Mouse (Mus musculus) common myeloid progenitor, adult 5-6 weeks (primary cell): ENCODE results near the gene Clip3. TPM values are rescaled to one million over a fixed set of nuclear protein-coding genes. Genes with fewer than 3 reads are reported as not detected.

Experiments
- ATAC-seq: replicated peaks from 2 replicates; pipeline ENCODE4 v1.8.0; 2016; ENCODE audit warnings: low read depth, mild to moderate bottlenecking, moderate TSS enrichment, inconsistent platforms; ENCODE audit not compliant: poor library complexity, severe bottlenecking
- total RNA-seq: library from RNA; stranded (forward); fragments of 200-1000, 187-1606 nt; gene quantifications from 2 replicates; pipeline ENCODE4 v1.2.3, GENCODE M21; 2017

The Clip3 gene
- total RNA-seq, 1 experiment from 2014 or later = not detected

DNA sequence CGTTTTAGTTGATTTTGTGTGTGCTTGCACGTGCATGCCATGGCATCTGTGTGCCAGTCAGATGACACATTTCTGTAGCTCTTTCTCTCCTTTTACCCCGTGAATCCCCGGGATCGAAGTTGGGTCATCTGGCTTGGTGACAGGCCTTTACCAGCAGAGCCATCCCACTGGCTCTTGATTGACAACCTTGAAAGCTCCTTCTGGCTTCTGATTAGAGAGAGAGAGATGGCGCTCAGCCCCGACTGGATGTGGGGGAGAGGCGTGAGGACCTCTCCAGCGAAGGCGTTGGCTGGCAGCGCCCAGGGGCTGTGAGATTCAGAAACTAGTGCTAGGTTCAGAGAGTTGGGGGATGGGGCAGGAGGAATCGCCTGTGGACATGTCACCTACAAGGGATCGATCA is 2.3 kb downstream of the Clip3 start:
- ATAC-seq = no peak

DNA sequence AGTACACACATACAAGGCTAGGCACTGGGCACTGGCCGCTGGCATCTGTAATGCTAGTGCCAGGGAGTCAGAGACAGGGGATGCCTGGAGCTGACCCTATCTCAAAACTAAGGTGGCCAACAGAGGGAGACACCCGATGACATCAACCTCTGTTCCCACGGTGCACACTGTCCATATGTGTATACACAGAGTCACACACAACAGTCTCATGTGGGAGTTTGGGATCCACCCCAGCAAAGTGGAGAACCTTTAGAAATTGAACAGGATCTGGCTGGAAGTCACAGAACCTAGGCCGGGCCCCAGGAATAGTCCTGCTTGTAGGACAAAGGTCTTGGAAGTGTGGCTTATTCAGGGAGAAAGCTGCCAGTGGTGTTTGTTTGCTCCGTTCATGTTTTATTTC is 2.8 kb downstream of the Clip3 start:
- no peak for ATAC-seq

DNA sequence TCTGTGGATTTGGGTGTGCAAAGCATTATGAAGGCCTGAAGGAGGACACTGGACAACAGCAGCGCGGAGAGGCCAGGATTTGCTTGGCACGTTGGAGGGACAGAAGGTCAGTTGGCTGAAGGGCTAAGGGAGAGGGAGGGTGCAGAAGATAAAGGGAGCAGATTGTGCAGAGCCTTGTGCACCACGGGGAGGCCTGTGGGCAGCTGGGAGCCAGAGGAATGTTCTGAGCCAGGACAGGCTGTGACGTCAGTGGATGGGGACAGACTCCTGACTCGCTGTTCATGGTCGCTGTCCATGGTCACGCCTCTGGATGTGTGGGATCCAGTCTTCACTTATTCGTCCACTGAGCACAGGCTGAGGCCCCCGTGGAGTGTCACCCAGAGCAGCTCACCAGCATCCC is 3.6 kb downstream of the Clip3 start:
- no peak for ATAC-seq

DNA sequence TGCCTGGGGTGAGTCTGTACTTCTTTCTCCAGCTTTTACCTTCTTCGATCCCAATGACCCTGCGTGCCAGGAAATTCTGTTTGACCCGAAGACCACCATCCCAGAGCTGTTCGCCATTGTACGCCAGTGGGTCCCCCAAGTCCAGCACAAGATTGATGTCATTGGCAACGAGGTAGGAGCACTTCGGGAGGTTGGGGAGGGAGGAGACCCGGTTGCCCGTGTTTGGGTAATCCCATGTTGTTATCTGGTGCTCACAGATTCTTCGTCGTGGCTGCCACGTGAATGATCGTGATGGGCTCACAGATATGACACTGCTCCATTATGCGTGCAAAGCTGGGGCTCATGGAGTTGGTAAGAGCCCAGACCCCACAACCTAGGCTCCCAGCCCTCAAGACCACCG is 5.3 kb downstream of the Clip3 start:
- ATAC-seq = no peak

DNA sequence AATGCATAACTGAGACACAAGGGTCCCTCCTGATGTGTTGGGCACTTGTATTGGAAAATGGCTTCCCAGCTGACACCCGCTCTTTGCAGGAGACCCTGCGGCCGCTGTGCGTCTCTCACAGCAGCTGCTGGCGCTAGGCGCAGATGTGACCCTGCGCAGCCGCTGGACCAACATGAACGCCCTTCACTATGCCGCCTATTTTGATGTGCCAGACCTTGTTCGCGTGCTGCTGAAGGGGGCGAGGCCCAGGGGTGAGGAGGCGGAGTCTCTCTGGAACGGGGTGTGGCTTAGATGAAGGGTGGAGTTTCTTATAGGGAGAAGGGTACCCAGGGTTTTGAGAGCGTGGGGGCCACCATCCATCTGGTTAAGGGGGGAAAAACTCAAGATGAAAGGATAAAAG is 5.7 kb downstream of the Clip3 start:
- ATAC-seq = no peak

DNA sequence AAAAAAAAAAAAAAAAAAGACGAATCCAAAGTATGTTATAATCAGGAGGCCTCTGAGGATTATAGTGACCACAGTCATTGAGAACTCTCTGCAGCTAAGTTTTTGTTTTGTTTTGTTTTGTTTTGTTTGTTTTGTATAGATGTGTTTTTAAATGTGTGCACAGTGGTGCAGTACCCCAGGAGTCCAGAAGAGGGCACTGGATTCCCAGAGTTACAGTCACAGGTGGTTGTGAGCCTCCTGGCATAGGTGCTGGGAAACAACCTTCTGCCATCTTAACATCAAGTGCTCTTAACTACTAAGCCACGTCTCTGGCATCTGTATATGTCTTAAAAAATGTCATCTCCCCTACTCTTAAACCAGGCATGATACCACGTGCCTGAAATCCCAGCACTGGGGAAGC is 9.4 kb downstream of the Clip3 start:
- 0 out of 2 replicates have a peak, but pooled peaks have one; percentile 66 for ATAC-seq

DNA sequence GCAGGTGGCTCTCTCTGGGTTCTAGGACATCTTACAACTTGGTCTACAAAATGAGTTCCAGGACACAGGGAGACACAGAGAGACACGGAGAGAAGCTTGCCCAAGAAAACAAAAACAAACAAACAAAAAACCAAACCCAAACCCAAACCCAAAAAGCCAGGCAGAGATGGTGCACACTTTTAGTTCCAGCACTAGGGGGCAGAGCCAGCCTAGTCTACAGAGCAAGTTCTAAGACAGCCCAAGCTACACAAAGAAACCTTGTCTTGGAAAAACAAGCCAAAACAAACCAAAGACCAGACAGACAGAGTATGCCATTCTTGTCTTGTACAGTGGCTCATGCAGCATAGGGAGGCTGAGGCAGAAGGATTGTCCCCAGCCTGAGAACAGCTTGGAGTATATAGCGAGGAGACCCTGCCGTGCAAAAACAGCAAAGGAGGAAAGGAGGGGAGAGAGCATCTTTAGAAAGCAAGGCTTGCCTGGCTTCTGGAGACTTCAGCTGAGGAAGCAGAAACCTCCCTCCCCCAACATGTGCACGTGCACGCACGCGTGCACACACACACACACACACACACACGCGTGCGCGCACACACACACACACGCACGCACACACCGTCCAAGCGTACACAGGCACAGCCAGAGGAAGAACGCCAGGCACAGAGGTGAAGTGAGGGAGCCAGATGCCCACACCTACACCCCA is 14.7 kb downstream of the Clip3 start:
- ATAC-seq = no peak

DNA sequence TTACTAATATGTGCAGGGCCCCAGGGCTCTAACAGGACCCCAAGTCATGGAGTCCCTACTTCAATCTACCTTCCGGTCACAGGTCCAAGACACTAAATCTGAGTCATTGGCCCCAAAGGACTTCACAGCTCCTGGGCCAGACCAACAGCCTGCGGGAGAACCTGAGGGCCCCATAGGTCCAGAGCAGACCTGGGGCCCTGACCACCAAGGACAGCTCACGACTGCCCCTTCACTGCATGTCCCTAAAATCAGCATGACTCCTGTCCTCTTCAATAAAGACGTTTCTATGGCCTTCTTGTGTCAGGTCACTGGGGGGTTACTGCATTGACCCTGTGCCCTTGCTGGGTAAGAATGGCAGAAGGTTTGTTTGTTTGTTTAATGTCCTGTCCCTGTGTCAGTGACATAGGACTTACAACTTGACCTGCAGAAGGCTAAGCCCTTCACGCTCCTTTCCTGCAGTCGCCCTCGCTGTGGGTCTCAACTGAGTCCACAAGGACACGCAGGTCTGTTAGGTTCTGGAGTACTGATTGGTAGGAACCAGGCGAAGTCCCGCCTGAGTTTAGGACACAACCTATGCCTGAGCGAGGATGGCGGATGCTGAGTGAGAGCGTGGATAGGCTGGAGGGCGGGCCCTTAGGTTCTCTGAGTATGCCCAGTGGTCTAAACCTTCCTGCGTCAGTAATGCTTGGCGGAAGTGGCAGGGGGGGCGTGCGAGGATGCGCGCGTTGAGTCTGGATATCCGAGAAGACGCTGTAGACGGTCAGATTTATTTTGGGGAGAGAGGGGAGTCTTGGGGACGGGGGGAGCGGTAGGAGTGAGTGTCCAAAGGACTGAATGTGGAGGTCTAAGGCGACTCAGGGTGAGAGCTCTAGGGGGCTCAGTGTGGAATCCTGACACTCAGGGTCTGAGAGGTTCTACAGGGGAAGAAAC is 16.8 kb downstream of the Clip3 start, which contains the start of gene Alkbh6:
Gene Alkbh6, plus strand, starts transcription at position 642 of the 930 bp plus-strand sequence.
- ATAC-seq = peak; percentile 99

DNA sequence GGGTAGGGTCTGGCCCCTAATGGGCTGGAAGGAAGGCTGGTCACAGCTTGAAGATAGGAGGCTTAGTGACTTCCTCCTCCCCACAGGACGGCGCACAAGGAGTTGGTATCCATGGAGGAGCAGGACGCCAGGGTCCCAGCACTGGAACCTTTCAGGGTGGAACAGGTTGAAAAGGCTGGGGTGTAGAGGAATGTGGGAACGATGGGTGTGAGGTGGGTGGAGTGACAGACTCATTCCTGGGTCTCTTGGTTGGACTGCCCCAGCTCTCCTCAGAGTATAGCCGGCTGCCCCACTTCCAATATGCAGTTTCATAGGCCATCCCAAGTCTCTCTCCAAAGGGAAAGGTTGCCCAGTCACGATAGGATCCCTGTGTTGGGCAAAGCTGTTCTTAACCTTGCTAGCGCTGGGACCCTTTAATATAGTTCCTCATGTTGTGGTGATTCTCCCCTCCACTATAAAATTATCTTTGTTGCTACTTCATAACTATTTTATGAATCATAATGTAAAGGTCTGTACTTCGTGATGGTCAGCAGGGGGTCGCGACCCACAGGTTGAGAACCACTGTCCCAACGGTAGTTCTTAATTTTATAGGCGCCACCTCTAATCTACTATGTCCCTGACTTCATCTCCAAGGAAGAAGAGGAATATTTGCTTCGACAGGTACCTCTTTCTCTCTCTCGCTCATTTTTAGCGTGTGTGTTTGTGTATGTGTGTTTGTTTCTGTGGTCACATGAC is 18.0 kb downstream of the Clip3 start:
- no peak for ATAC-seq

DNA sequence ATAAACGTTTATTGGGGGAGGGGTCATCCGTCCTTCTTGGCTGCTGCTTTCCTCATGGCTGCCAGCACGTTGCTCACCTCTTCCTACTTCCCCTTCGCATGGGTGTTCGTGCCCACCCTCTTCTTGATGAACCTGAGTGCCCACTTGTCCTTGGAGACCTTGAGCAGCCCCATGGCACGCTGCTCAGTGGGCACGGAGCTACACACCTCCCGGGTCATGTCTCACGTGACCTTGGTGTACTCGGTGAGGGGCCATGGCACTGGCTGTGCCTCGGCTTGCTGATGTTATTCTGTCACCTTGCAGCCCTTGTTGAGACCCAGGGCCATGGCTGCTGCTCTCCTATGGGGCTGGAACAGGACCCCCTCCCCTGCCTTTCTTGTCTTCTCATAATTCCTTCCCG is 18.6 kb downstream of the Clip3 start:
- ATAC-seq = no peak

DNA sequence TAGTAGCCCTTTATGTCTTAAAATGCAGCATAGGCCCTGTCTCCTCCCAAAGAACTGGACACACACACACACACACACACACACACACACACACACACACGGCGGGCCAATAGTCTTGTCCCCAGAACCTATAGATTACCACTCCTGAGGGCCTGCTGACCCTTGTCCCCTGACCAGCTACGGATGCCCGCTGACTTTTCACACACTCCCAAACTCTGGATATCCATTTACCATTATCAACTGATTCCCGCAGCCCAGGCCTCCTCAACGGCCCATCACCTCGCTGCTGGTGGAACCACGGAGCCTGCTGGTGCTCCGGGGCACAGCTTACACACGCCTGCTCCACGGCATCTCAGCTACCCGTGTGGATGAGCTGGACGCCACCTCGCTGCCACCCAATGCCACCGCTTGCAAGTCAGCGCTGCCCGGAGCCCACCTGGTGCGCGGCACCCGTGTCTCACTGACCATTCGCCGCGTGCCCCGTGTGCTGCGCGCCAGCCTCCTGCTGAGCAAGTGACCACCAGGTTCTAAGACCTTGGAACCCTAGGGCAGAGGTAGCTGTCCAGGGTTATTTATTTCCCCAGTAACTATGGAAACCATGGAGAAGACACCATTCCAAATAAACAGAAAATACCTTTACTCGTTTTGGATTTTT is 22.3 kb downstream of the Clip3 start:
- no peak for ATAC-seq

DNA sequence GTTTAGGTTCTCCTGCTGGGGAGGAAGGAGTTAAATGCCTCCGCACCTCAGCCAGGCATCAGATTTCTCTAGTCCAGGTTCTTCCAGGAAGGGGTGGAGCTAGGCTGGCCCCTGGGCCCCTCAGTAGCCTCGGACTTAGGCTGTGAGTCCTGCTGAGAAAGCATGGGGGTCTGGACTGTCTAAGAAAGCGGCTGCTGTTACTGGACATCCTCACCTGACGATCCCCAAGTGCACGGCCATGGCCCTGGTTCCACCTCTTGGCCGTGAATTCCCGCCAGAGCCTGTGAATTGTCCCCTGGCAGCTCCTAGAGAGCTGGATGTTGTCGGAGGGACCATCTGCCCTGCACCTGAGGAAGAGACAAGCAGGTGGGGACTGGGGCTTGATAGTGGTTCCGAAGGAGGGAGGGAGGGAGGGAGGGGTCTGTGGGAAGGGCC is 23.2 kb downstream of the Clip3 start, which contains the start of gene Syne4:
Gene Syne4, plus strand, starts transcription at position 87 of the 435 bp plus-strand sequence.
- no peak for ATAC-seq

DNA sequence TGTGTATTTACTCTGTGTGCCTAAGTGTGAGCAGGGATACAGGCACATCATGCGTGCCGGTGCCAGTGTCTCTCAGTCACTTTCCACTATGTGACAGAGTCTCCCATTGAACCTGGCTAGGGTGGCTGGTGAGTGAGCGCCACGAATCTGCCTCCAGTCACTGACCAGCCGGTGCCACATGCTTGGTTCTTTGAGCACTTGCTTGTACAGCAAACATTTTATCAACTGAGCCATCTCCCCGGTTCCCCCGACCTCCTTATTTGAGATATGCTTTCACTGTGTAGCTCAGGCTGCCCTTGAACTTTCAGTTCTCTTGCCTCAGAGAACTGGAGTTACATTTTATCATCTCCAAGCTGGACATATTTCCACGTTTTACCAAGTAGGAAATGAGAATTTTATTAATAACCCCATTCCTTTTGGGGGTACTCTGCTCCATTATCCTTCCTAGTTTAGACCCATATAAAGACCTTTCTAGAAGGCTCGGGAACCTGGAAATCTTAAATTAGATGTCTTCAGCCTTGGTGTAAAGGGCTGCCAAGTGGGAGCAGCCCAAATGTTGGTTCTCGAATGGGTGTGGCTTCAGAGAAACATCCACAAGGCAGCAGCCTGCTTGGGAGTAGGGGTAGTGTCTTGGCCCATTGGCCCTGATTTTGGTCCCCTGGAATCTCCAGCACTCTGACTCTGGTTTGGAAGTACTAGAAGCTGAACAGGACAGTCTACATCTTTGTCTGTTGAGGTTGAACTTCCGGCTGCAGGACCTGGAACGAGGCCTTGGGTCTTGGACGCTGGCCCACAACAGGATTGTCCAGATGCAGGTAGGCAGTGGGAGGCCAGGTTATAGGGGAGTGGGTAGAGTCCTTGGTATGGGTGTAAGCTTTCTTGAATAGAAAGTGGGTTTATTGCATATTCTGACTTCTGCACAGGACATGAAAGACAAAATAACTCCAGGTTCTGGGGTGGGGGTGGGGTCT is 24.3 kb downstream of the Clip3 start:
- no peak for ATAC-seq

DNA sequence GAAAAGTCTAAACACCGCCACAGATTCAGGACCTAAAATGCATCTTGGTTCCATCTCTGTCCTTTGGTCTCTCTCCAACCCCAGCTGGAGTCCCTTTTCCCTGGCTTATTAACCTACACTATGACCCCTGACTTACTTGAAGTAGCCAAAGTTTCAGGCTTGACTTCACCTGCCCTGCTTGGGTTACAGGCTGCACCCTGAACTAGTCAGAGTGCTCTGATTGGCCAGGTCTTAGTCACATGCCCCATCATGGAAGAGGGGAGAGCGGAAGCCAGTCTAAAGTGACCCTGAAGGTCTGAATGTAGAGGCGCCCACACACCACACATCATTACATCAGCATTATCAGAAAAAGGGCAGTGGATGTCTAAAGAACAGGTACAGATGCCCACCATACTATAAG is 26.6 kb downstream of the Clip3 start:
- no peak for ATAC-seq

DNA sequence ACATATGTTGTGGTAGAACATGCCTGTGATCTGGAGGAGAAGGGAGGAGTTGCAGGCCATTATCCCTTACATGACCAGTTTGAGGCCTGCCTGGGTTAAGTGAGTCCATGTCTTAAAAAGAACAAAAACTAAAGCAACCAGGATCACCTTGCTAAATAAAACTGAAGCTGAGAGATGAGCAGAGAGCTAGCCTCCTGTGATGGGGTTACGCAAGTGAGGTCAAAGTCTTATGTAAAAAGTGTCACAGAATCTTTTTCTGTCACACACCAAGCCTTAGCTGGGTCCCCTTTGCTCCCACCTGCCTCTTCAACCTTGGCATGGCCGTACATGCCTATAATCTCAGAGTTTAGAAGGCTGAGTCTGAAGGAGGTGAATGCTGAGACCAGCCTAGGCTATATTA is 29.4 kb downstream of the Clip3 start:
- ATAC-seq = no peak

DNA sequence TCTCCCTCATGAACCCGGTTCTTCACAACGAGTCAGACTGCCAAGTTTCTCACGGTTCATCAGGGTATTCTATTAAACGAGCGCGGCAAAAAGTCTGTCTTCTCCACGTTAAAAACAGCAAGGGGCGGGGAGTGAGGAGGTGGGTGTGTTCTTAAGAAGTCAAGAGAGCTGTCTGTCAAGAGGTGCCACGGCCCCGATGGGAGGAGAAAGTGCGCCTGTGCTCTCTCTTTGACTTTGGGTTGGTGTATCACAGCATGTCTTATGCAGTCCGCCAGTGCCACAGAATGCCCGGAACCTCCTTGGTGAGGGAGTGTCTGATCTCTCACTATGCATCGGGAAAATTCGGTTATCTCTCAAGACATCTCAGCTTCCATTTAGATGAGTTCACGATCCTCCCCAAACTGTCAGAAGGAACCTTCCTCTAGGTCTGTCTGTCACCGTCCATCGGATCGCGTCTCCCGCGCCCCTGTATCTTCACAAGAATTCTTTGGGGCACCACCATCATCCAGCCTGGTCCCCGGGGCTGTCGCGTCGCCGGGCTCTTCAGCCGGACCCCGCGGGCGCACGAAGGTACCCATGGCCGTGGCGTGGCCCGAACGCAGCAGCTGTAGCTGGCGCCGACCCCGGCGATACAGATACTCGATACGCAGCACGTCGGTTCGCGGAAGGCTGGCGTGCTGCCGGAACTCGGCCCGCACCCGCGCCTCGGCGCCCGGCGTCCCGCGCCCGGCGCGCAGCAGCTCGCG is 30.2 kb downstream of the Clip3 start, which contains the start of gene E130208F15Rik:
Gene E130208F15Rik, plus strand, starts transcription at position 202 of the 746 bp plus-strand sequence.
- ATAC-seq = peak; percentile 78

DNA sequence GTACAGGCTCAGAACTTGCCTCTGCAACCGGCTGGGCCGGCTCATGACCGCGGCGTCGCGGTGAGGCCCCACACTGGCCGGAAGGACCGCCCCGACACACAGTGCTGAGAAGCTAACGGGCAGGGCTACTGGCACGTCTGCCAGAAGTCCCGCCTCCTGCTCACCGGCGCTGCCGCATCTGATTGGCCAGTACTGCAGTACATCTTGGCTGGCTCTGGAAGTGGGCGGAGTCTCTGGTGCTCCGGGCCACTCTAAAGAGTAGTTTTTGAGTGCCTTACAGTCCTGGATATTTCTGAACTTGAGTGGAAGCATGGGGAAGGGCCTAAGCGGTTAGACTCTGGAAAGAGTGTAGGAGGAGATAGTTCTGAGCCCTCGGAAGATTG is 30.7 kb downstream of the Clip3 start:
- peak; percentile 97 for ATAC-seq

DNA sequence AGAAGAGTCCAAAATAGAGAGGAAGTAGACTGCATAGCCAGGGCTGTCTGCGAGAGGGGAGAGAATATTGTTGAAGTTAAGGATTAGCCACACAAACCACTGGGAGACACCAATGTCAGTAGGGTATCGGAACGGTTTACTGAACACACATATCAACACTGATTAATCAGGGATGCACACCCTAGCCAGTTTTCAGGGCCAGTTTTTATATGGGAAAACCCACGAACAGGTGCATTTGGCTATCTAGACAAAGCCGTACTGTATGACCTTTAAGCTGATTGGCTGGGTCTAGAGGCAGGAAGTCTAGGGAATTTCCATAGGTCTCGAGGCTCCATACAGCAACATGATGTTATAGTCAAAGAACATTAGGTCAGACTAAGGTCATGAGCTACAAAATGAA is 31.3 kb downstream of the Clip3 start:
- peak; percentile 9 for ATAC-seq
